Mouse (Mus musculus) MEL (cell line): Measurements from ENCODE around the gene Cabp2.

Experiments used
- CTCF ChIP-seq, 3 experiments: IDR thresholded peaks in 2 of 3; conservative IDR thresholded peaks in 1 of 3; 2 replicates each; pipeline ENCODE4 v1.5.1; 2011 to 2012; ENCODE audit warnings: low read length in 3 of 3, low read depth in 2 of 3, mild to moderate bottlenecking in 2 of 3, improper control_type of control experiment in 1 of 3, inconsistent platforms in 1 of 3, mixed read lengths in 1 of 3, moderate library complexity in 1 of 3; ENCODE audit not compliant: control insufficient read depth in 1 of 3, insufficient read depth in 1 of 3, poor library complexity in 1 of 3, severe bottlenecking in 1 of 3
- EP300 ChIP-seq, 2 experiments: IDR thresholded peaks; 2 replicates each; pipeline ENCODE4 v1.6.1; 2011; ENCODE audit warnings: improper control_type of control experiment in 2 of 2, low read length in 2 of 2, low read depth in 1 of 2, mild to moderate bottlenecking in 1 of 2
- GABPA ChIP-seq: IDR thresholded peaks from 2 replicates; pipeline ENCODE4 v1.6.1; 2012; ENCODE audit warnings: low read depth, mild to moderate bottlenecking, inconsistent platforms, low read length, improper control_type of control experiment, moderate library complexity
- MAFK ChIP-seq: IDR thresholded peaks from 2 replicates; pipeline ENCODE4 v1.6.1; 2011; ENCODE audit warnings: low read depth, mild to moderate bottlenecking, low read length, improper control_type of control experiment, borderline replicate concordance
- POLR2A ChIP-seq, 2 experiments: IDR thresholded peaks; 2 replicates each; pipeline ENCODE4 v1.6.1; 2011 to 2012; ENCODE audit warnings: low read length in 2 of 2, mild to moderate bottlenecking in 2 of 2, control low read depth in 1 of 2, improper control_type of control experiment in 1 of 2, low read depth in 1 of 2, moderate library complexity in 1 of 2; ENCODE audit not compliant: control insufficient read depth in 1 of 2, insufficient read depth in 1 of 2, poor library complexity in 1 of 2
- POLR2AphosphoS5 ChIP-seq: IDR thresholded peaks from 2 replicates; pipeline ENCODE4 v1.6.1; 2012; ENCODE audit warnings: low read depth, borderline replicate concordance, mild to moderate bottlenecking, inconsistent platforms, low read length, moderate library complexity, mixed read lengths
- SIN3A ChIP-seq: IDR thresholded peaks from 2 replicates; pipeline ENCODE4 v1.6.1; 2012; ENCODE audit warnings: low read length, improper control_type of control experiment, inconsistent platforms
- TBP ChIP-seq: IDR thresholded peaks from 2 replicates; pipeline ENCODE4 v1.8.0; 2011; ENCODE audit warnings: low read depth, low read length, improper control_type of control experiment
- TCF12 ChIP-seq: IDR thresholded peaks from 2 replicates; pipeline ENCODE4 v1.6.1; 2014; ENCODE audit warnings: low read depth, mild to moderate bottlenecking, inconsistent platforms, low read length, improper control_type of control experiment, moderate library complexity
- ZNF384 ChIP-seq: IDR thresholded peaks from 2 replicates; pipeline ENCODE4 v1.6.1; 2012; ENCODE audit warnings: low read depth, mild to moderate bottlenecking, inconsistent platforms, low read length, improper control_type of control experiment

- TF ChIP-seq POLR2A (IDR thresholded peaks at IDR 0.05; ENCODE audit: control insufficient read depth in 1 of 2, insufficient read depth in 1 of 2, low read depth in 1 of 2, low read length in 2 of 2, poor library complexity in 1 of 2) (no peak), CTCF (IDR thresholded peaks at IDR 0.05 in 2 of 3, conservative IDR thresholded peaks at IDR 0.05 in 1 of 3; ENCODE audit: control insufficient read depth in 1 of 3, insufficient read depth in 1 of 3, low read depth in 2 of 3, low read length in 3 of 3, poor library complexity in 1 of 3, severe bottlenecking in 1 of 3) (no peak), POLR2AphosphoS5 (no peak), TBP (no peak), SIN3A (no peak), EP300 (IDR thresholded peaks at IDR 0.05; ENCODE audit: low read depth in 1 of 2, low read length in 2 of 2) (no peak), ZNF384 (no peak), MAFK (no peak), GABPA (no peak), TCF12 (no peak)
Observed at GRCm38 (mm10) chr19:4131075-4131474, 49.7 kb downstream of the Cabp2 start.
